Mouse (Mus musculus): ENCODE data around the gene Cdk12. TPM values are rescaled to one million over a fixed set of nuclear protein-coding genes. Genes with fewer than 3 reads are reported as not detected.
"Not testable (repeated sequence)": the region's sequence is repeated elsewhere in the genome, so short reads cannot be mapped to it uniquely, and the experiment has no call there.

The Cdk12 gene
- polyA plus RNA-seq (2016; fragmentation: Nextera tagmentation; extraction: Ambion mirVana), result 14.6 and 15.1 TPM in 2 replicates

DNA sequence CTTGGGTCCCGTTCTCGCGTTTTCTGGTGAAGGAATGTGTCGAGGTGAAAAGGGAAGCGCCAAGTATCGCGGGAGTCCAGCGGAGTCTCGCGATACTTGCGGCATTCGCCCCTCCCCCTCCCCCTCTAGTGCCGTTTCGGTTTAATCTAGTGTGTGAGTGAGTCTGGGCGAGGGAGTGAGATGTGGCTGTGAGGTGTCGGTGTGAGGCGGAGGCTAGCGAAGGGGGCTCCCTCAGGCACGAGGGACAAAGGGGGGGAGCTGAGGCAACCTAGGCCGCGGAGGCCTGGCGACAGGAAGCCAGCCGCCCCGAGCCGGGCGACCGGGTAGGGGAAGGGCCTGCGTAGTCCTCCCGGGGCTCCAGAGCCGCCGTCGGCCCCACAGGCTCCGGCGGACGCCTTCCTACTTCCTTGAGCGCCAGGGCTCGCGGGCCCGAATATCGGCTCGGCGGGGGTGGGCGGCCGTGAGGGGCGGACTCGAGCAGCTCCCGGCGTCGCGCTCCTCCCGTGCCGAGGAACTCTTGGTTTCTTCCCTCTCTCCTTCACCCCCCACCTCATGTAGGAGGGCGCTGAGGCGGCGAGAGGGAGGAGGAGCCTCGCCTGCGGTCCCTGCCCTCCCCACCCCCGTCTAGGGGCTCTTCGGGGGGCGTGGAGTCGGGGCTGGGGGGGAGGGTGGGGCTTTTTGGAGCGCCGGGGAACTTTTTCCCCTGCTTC is at the start of gene Cdk12:
Gene Cdk12, plus strand, starts transcription at position 419 of the 710 bp plus-strand sequence.
- Histone ChIP-seq H3K9me3 (replicated peaks) (no peaks in the 10 kb centered on the region), H3K4me3 (peak within 1 kb of the TSS; percentile 86), H3K27me3 (no peaks in the 10 kb centered on the region), H3K27ac (peak within 1 kb of the TSS; percentile 100), H3K4me1 (peaks cover 13% of the 10 kb centered on the region), H3K36me3 (no peaks in the 10 kb centered on the region), H3K4me2 (replicated peaks) (peak within 1 kb of the TSS; percentile 99), H3K9ac (peak within 1 kb of the TSS; percentile 99)
- under 1% methylated on average over 57 of the region's 63 CpGs for WGBS
- ATAC-seq (ENCODE audit: low FRiP score), result peak; percentile 96

GRCm38 (mm10) chr11:98155094-98155493 is 47.8 kb upstream of the Cdk12 start:
- H3K36me3 ChIP-seq, result peaks cover 53% of the 10 kb centered on the region
- 86% methylated on average over 6 of the region's 6 CpGs for WGBS

GRCm38 (mm10) chr11:98168400-98168799 is 34.5 kb upstream of the Cdk12 start:
- H3K27ac ChIP-seq, result no peak overlapping the region
- no peaks in the 10 kb centered on the region for H3K27me3 ChIP-seq
- H3K4me2 ChIP-seq (replicated peaks), result no peak overlapping the region
- no peak for ATAC-seq (ENCODE audit: low FRiP score)
- peaks cover 69% of the 10 kb centered on the region for H3K36me3 ChIP-seq
- H3K9ac ChIP-seq, result no peak overlapping the region
- H3K9me3 ChIP-seq (replicated peaks), result no peaks in the 10 kb centered on the region
- no peaks in the 10 kb centered on the region for H3K4me1 ChIP-seq
- 90% methylated on average over 1 of the region's 1 CpGs for WGBS
- no peak overlapping the region for H3K4me3 ChIP-seq

More at GRCm38 (mm10) chr11:98155094-98155493, 47.8 kb upstream of the Cdk12 start:
- H3K4me3 ChIP-seq, result no peak overlapping the region
- no peaks in the 10 kb centered on the region for H3K9me3 ChIP-seq (replicated peaks)
- no peak overlapping the region for H3K4me2 ChIP-seq (replicated peaks)
- H3K9ac ChIP-seq, result no peak overlapping the region
- 0 out of 2 replicates have a peak, but pooled peaks cover 3% of the 10 kb centered on the region for H3K4me1 ChIP-seq
- no peak overlapping the region for H3K27ac ChIP-seq
- H3K27me3 ChIP-seq, result no peaks in the 10 kb centered on the region
- ATAC-seq (ENCODE audit: low FRiP score), result no peak

GRCm38 (mm10) chr11:98182149-98182548 is 20.7 kb upstream of the Cdk12 start:
- H3K36me3 ChIP-seq, result peaks cover 73% of the 10 kb centered on the region
- H3K27me3 ChIP-seq; H3K9ac ChIP-seq; ATAC-seq (ENCODE audit: low FRiP score); H3K4me3 ChIP-seq; H3K4me2 ChIP-seq (replicated peaks); H3K4me1 ChIP-seq; H3K27ac ChIP-seq; H3K9me3 ChIP-seq (replicated peaks): not testable (repeated sequence)
- 93% methylated on average over 3 of the region's 3 CpGs for WGBS

DNA sequence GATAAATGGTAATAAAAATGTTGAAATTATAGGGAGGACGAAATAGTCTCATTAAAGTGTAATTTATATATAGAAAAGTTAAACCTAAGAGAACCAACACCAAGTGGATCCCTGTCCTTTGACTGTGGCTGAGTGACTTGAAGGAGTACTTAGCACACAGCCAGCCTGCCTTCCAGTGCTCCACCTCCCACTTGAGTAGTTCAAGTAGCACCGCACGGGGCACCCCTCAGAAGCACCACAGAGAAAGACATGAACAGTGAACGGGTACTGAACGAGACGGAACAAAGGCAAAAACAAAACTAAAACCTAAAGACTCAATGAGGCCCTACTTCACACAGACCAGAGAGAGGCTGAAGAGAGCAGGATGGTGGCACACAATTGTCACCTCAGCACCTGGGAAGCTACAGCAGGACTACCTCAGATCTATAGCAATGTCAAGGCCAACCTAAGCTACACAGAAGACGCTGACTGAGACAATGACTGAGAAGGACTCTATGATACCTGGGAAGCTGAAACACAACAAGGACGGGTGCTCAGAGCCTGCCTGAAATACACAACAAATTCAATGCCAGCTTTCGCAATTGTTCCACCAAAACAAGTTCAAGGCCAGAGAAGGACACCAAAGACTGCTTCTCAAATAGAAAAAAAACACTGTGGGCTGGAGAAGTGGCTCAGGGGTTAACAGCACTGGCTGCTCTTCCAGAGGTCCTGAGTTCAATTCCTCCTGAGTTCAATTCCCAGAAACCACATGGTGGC is 15.0 kb upstream of the Cdk12 start:
- H3K9me3 ChIP-seq (replicated peaks), result no peaks in the 10 kb centered on the region
- no peak for ATAC-seq (ENCODE audit: low FRiP score)
- H3K27me3 ChIP-seq, result no peaks in the 10 kb centered on the region
- H3K9ac ChIP-seq, result no peak overlapping the region
- WGBS, result 96% methylated on average over 9 of the region's 9 CpGs
- H3K27ac ChIP-seq, result no peak overlapping the region
- no peak overlapping the region for H3K4me3 ChIP-seq
- H3K4me2 ChIP-seq (replicated peaks), result no peak overlapping the region
- H3K4me1 ChIP-seq, result peaks cover 9% of the 10 kb centered on the region
- peaks cover 53% of the 10 kb centered on the region for H3K36me3 ChIP-seq

DNA sequence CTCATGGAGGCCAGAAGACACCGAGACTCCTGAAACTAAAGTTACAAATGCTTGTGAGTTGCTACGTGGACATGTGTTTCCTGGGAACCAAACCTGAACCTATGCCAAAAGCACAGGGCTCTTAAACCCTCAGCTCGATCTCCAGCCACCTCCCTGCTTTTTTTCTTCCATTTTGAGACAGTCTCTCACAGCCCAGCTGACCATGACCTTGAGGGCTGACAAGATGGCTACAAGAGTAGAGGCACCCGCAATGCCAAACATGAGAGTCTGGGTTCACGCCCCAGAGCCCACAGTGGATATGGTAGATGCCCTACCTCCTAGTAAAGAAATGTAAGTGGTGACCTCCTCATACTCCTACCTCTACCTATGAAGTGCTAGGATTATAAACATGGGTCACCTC is 12.0 kb upstream of the Cdk12 start:
- Histone ChIP-seq H3K27me3 (no peaks in the 10 kb centered on the region), H3K9me3 (replicated peaks) (no peaks in the 10 kb centered on the region), H3K36me3 (peaks cover 29% of the 10 kb centered on the region), H3K9ac (no peak overlapping the region), H3K4me2 (replicated peaks) (no peak overlapping the region), H3K27ac (no peak overlapping the region), H3K4me3 (no peak overlapping the region), H3K4me1 (peaks cover 9% of the 10 kb centered on the region)
- ATAC-seq (ENCODE audit: low FRiP score), result no peak
- WGBS, result 94% methylated on average over 5 of the region's 5 CpGs

DNA sequence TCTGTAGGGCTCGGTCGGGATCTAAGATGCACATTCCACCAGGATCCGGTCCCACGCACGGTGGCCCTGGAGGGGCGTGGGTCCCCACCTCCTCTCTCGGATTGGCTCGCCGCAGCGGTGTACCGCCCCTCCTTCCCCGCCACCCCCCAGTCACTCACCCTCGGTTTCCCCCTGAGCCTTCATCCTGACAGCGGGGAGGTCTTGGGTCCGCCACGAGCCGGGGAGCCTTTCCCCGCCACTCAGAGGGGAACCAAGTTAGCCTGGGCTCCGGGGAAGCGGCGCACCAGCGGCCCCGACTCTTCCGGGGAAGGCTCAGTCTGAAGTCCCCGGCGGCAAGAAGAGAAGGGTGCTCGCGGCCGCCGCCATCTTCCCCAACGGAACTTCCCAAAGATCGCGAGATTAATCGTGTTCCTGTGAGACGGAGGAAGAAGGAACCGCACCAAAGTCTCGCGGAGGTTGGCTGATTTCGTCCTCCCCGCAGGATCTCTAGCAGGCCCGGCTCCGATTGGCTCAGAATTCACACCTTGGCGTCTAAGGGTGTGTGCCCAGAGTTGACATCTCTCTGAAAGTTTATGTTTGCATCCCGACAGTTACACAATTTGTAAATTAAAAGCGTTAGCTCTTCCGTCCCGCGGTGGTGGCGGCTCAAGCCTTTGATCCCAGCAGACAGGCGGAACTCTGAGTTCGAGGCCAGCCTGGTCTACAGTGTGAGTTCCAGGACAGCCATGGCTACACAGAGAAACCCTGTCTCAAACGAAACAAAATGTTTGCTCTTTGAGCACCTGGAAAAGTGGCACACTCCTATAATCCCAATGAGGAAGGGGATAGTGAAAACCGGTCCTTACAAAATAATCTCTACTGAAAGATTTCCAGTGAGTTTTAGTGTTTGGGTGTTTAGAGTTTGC is 9.7 kb upstream of the Cdk12 start, which contains the start of gene Med1:
Gene Med1, minus strand, starts transcription at position 393 of the 905 bp plus-strand sequence.
- under 1% methylated on average over 53 of the region's 53 CpGs for WGBS
- Histone ChIP-seq H3K4me1 (peaks cover 9% of the 10 kb centered on the region), H3K27ac (peak within 1 kb of the TSS; percentile 93), H3K4me2 (replicated peaks) (peak within 1 kb of the TSS; percentile 67), H3K4me3 (peak within 1 kb of the TSS; percentile 89), H3K36me3 (peaks cover 12% of the 10 kb centered on the region), H3K9me3 (replicated peaks) (no peaks in the 10 kb centered on the region), H3K9ac (peak within 1 kb of the TSS; percentile 88), H3K27me3 (no peaks in the 10 kb centered on the region)
- peak; percentile 96 for ATAC-seq (ENCODE audit: low FRiP score)

DNA sequence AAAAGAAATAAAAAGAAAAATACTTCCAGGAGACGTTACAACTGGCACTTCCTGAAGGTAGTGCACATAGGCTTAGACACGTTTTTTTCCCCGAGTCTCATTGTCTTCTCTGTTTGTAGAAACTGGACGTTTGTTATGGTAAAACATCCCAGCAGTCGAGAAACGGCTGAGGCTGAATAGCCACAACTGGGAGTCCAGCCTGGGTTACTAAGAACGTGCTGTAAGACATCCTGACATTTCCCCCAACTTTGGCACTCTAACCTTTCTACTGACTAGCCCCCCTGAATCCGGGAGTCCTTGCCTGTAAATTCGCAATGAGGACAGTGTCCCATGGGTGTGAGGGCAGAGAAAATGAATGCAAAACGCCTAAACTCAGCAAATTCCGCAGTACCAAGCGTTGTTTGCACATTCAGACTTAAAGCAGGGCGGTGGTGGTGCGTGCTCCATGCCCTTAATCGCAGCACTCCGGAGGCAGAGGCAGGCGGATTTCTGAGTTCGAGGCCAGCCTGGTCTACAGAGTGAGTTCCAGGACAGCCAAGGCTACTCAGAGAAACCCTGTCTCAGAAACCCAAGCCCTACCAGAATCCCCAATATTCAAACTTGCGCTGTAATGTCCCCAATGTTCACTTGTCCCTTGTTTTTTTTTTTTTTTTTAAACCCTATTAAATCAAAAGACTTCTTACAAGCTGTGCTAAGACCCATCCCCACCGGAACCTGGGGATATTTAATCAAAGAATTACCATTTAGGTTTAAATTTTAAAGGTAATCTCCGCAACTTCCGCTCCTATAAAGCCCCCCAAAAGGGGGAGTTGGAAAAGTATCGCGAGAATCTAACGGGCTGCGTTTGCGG is 843 bp upstream of the Cdk12 start:
- Histone ChIP-seq H3K4me1 (peaks cover 11% of the 10 kb centered on the region), H3K9me3 (replicated peaks) (no peaks in the 10 kb centered on the region), H3K9ac (peak overlapping the region; percentile 77), H3K4me2 (replicated peaks) (peak overlapping the region; percentile 69), H3K4me3 (peak overlapping the region; percentile 86), H3K36me3 (no peaks in the 10 kb centered on the region), H3K27ac (peak overlapping the region; percentile 100), H3K27me3 (no peaks in the 10 kb centered on the region)
- peak; percentile 29; the same call in 1 of the 2 replicates for ATAC-seq (ENCODE audit: low FRiP score)
- 3% methylated on average over 27 of the region's 27 CpGs for WGBS

- no peak for ATAC-seq (ENCODE audit: low FRiP score)
- under 1% methylated on average over 37 of the region's 37 CpGs for WGBS
- H3K4me2 ChIP-seq (replicated peaks), result peak overlapping the region; percentile 99
Measured at GRCm38 (mm10) chr11:98203351-98203911, 572 bp downstream of the Cdk12 start.

GRCm38 (mm10) chr11:98203931-98204421 is 1.1 kb downstream of the Cdk12 start:
- H3K4me1 ChIP-seq, result peaks cover 15% of the 10 kb centered on the region
- H3K27ac ChIP-seq, result no peak overlapping the region
- peaks cover 1% of the 10 kb centered on the region for H3K36me3 ChIP-seq
- H3K9ac ChIP-seq, result peak overlapping the region; percentile 99
- no peaks in the 10 kb centered on the region for H3K9me3 ChIP-seq (replicated peaks)
- peak overlapping the region; percentile 86 for H3K4me3 ChIP-seq
- no peak for ATAC-seq (ENCODE audit: low FRiP score)
- H3K27me3 ChIP-seq, result no peaks in the 10 kb centered on the region
- peak overlapping the region; percentile 99 for H3K4me2 ChIP-seq (replicated peaks)
- WGBS, result under 1% methylated on average over 16 of the region's 16 CpGs

More at GRCm38 (mm10) chr11:98203351-98203911, 572 bp downstream of the Cdk12 start:
- no peaks in the 10 kb centered on the region for H3K36me3 ChIP-seq
- peak overlapping the region; percentile 100 for H3K27ac ChIP-seq
- no peaks in the 10 kb centered on the region for H3K27me3 ChIP-seq
- no peaks in the 10 kb centered on the region for H3K9me3 ChIP-seq (replicated peaks)
- H3K9ac ChIP-seq, result peak overlapping the region; percentile 99
- H3K4me1 ChIP-seq, result peaks cover 15% of the 10 kb centered on the region
- peak overlapping the region; percentile 86 for H3K4me3 ChIP-seq

DNA sequence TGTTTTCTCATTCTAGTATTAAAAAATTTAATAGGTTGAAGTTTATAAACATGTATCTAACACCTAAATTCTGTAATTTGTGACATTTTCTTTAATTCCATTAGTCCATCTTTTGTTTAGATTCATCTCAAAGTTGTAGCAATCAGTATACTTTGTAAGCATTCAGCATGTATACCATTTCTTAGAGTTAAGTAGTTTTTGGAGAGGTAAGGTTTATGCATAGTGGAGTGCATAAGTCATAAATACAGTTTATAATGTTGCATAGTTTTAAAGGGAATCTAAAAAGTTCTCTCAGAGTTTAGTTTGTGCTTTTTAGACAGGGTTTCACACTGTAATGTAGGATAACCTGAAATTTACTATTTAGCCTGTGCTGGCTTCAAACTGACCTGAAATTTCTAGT is 2.6 kb downstream of the Cdk12 start:
- Histone ChIP-seq H3K4me1 (peaks cover 15% of the 10 kb centered on the region), H3K4me3 (no peak overlapping the region)

More for the DNA sequence above, 2.6 kb downstream of the Cdk12 start:
- H3K27me3 ChIP-seq, result no peaks in the 10 kb centered on the region
- H3K9me3 ChIP-seq (replicated peaks), result no peaks in the 10 kb centered on the region
- no peak overlapping the region for H3K27ac ChIP-seq
- H3K4me2 ChIP-seq (replicated peaks), result peak overlapping the region; percentile 99
- no peak for ATAC-seq (ENCODE audit: low FRiP score)
- peaks cover 14% of the 10 kb centered on the region for H3K36me3 ChIP-seq
- no peak overlapping the region for H3K9ac ChIP-seq
